Mouse (Mus musculus): ENCODE results near the gene Samd11.

- TF ChIP-seq CTCF (IDR thresholded peaks at IDR 0.05; ENCODE audit: extremely low read depth, insufficient read depth, insufficient read length, insufficient replicate concordance) (no peak), POLR2A (IDR thresholded peaks at IDR 0.05; ENCODE audit: low read depth, low read length) (no peak)
Observed at GRCm38 (mm10) chr4:156234021-156234501, 21.4 kb downstream of the Samd11 start.

All from spleen, adult 2 months (tissue).